Mouse (Mus musculus): ENCODE measurements at regions not wholly inside any gene's neighbourhood (a gene's known extent, or its start where the extent isn't known, plus 50 kb on each side); places are given as distances from the start of the nearest gene placed in this dataset.

- no peaks in the 10 kb centered on the region for H3K79me2 ChIP-seq (ENCODE audit: control insufficient read depth, insufficient read depth)
- H3K4me3 ChIP-seq: no peak overlapping the region
- H3K27me3 ChIP-seq (ENCODE audit: control insufficient read depth, insufficient read depth, insufficient read length): no peaks in the 10 kb centered on the region
- no peak overlapping the region for H3K4me2 ChIP-seq (ENCODE audit: low read depth)
- TF ChIP-seq REST (IDR thresholded peaks at IDR 0.05; ENCODE audit: insufficient read depth, insufficient read length) (no peak), POLR2A (IDR thresholded peaks at IDR 0.05; ENCODE audit: insufficient read length, low read depth) (no peak)
- no peaks in the 10 kb centered on the region for H3K36me3 ChIP-seq (ENCODE audit: control insufficient read depth, insufficient read depth)
- H3ac ChIP-seq (ENCODE audit: control insufficient read depth, insufficient read length): no peak overlapping the region
Observed at GRCm38 (mm10) chr9:97188616-97189330, 77.8 kb upstream of the Slc25a36 start.

GRCm38 (mm10) chr9:97173230-97173951 is 62.4 kb upstream of the Slc25a36 start:
- Histone ChIP-seq H3ac (ENCODE audit: control insufficient read depth, insufficient read length) (no peak overlapping the region), H3K4me3 (no peak overlapping the region), H3K79me2 (ENCODE audit: control insufficient read depth, insufficient read depth) (no peaks in the 10 kb centered on the region), H3K4me2 (ENCODE audit: low read depth) (no peak overlapping the region), H3K27me3 (ENCODE audit: control insufficient read depth, insufficient read depth, insufficient read length) (no peaks in the 10 kb centered on the region), H3K36me3 (ENCODE audit: control insufficient read depth, insufficient read depth) (no peaks in the 10 kb centered on the region)
- no peak for TF ChIP-seq USF1 (IDR thresholded peaks at IDR 0.05; ENCODE audit: low read depth)

GRCm38 (mm10) chr9:97172075-97172474 is 61.1 kb upstream of the Slc25a36 start:
- Histone ChIP-seq H3K4me2 (ENCODE audit: low read depth) (no peak overlapping the region), H3K79me2 (ENCODE audit: control insufficient read depth, insufficient read depth) (no peaks in the 10 kb centered on the region), H3K36me3 (ENCODE audit: control insufficient read depth, insufficient read depth) (no peaks in the 10 kb centered on the region), H3K27me3 (ENCODE audit: control insufficient read depth, insufficient read depth, insufficient read length) (no peaks in the 10 kb centered on the region), H3K4me3 (no peak overlapping the region), H3ac (ENCODE audit: control insufficient read depth, insufficient read length) (no peak overlapping the region)
- TF ChIP-seq MYOG (IDR thresholded peaks at IDR 0.05; ENCODE audit: control insufficient read depth in 1 of 3, insufficient read depth in 1 of 3, insufficient read length in 2 of 3, low read depth in 2 of 3): no peak
- no peak for TF ChIP-seq CEBPB (IDR thresholded peaks at IDR 0.05; ENCODE audit: insufficient read depth, poor library complexity, severe bottlenecking)
- TF ChIP-seq MYOD1 (IDR thresholded peaks at IDR 0.05; ENCODE audit: control insufficient read depth in 1 of 3, insufficient read length in 2 of 3, low read depth in 2 of 3): no peak
- TF ChIP-seq REST (IDR thresholded peaks at IDR 0.05; ENCODE audit: insufficient read depth, insufficient read length): no peak
- TF ChIP-seq POLR2AphosphoS2 (IDR thresholded peaks at IDR 0.05; ENCODE audit: insufficient read length, low read depth): no peak
- TF ChIP-seq TCF12 (IDR thresholded peaks at IDR 0.05; ENCODE audit: insufficient read depth, poor library complexity, severe bottlenecking): no peak
- no peak for TF ChIP-seq USF1 (IDR thresholded peaks at IDR 0.05; ENCODE audit: low read depth)
- no peak for TF ChIP-seq SRF (IDR thresholded peaks at IDR 0.05; ENCODE audit: control insufficient read depth, insufficient read length, low read depth)
- TF ChIP-seq E2F4 (IDR thresholded peaks at IDR 0.05; ENCODE audit: insufficient read depth): no peak
- no peak for TF ChIP-seq POLR2A (IDR thresholded peaks at IDR 0.05; ENCODE audit: insufficient read length, low read depth)
- TF ChIP-seq TCF3 (IDR thresholded peaks at IDR 0.05; ENCODE audit: insufficient read length, low read depth): no peak
- TF ChIP-seq MAX (IDR thresholded peaks at IDR 0.05; ENCODE audit: low read depth): no peak

GRCm38 (mm10) chr9:97171484-97171883 is 60.5 kb upstream of the Slc25a36 start:
- H3K27me3 ChIP-seq (ENCODE audit: control insufficient read depth, insufficient read depth, insufficient read length): no peaks in the 10 kb centered on the region
- H3K79me2 ChIP-seq (ENCODE audit: control insufficient read depth, insufficient read depth): no peaks in the 10 kb centered on the region
- TF ChIP-seq MYOD1 (IDR thresholded peaks at IDR 0.05; ENCODE audit: control insufficient read depth in 1 of 3, insufficient read length in 2 of 3, low read depth in 2 of 3): no peak
- no peaks in the 10 kb centered on the region for H3K36me3 ChIP-seq (ENCODE audit: control insufficient read depth, insufficient read depth)
- no peak overlapping the region for H3K4me2 ChIP-seq (ENCODE audit: low read depth)
- H3ac ChIP-seq (ENCODE audit: control insufficient read depth, insufficient read length): no peak overlapping the region
- no peak overlapping the region for H3K4me3 ChIP-seq

GRCm38 (mm10) chr9:97170836-97171235 is 59.9 kb upstream of the Slc25a36 start:
- TF ChIP-seq POLR2A (IDR thresholded peaks at IDR 0.05; ENCODE audit: insufficient read length, low read depth) (no peak), REST (IDR thresholded peaks at IDR 0.05; ENCODE audit: insufficient read depth, insufficient read length) (no peak), MYOD1 (IDR thresholded peaks at IDR 0.05; ENCODE audit: control insufficient read depth in 1 of 3, insufficient read length in 2 of 3, low read depth in 2 of 3) (no peak), MAX (IDR thresholded peaks at IDR 0.05; ENCODE audit: low read depth) (no peak), POLR2AphosphoS2 (IDR thresholded peaks at IDR 0.05; ENCODE audit: insufficient read length, low read depth) (no peak), SRF (IDR thresholded peaks at IDR 0.05; ENCODE audit: control insufficient read depth, insufficient read length, low read depth) (no peak), TCF12 (IDR thresholded peaks at IDR 0.05; ENCODE audit: insufficient read depth, poor library complexity, severe bottlenecking) (no peak), USF1 (IDR thresholded peaks at IDR 0.05; ENCODE audit: low read depth) (no peak), MYOG (IDR thresholded peaks at IDR 0.05; ENCODE audit: control insufficient read depth in 1 of 3, insufficient read depth in 1 of 3, insufficient read length in 2 of 3, low read depth in 2 of 3) (no peak), TCF3 (IDR thresholded peaks at IDR 0.05; ENCODE audit: insufficient read length, low read depth) (no peak)
- H3ac ChIP-seq (ENCODE audit: control insufficient read depth, insufficient read length): no peak overlapping the region
- H3K79me2 ChIP-seq (ENCODE audit: control insufficient read depth, insufficient read depth): no peaks in the 10 kb centered on the region
- H3K4me2 ChIP-seq (ENCODE audit: low read depth): no peak overlapping the region
- H3K27me3 ChIP-seq (ENCODE audit: control insufficient read depth, insufficient read depth, insufficient read length): no peaks in the 10 kb centered on the region
- no peak overlapping the region for H3K4me3 ChIP-seq
- H3K36me3 ChIP-seq (ENCODE audit: control insufficient read depth, insufficient read depth): no peaks in the 10 kb centered on the region
